Mouse (Mus musculus): ENCODE measurements around the gene Gucy1b2. TPM values are rescaled to one million over a fixed set of nuclear protein-coding genes. Genes with fewer than 3 reads are reported as not detected.

The Gucy1b2 gene
- polyA plus RNA-seq, 1 experiment, result 0.12 TPM

DNA sequence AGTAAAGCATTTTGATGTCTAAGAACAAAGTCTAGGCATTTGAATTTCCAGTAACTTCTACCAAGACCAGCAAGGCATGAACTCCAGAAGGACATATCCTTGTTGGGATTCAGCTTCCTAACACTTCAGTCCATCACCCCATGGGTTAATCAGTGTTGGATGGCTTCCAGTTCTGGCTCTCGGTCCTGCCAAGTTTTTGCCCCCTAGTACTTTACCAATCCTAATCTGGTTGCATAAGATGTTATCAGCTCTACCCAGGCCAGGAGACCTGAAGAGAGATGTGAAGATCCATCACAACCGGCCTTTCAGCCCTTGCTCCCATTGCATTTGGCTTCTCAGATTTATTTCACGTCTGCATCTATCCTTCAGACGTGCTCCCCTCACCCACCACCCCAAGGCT, 33.8 kb downstream of the Gucy1b2 start:
- TF ChIP-seq CTCF (IDR thresholded peaks at IDR 0.05; ENCODE audit: control insufficient read depth, insufficient read depth, insufficient replicate concordance, low read depth, low read length) (no peak), POLR2A (IDR thresholded peaks at IDR 0.05; ENCODE audit: control insufficient read depth, low read depth, low read length) (no peak)
- H3K4me3 ChIP-seq (ENCODE audit: control insufficient read depth, low read depth, low read length), result no peak overlapping the region
- no peaks in the 10 kb centered on the region for H3K36me3 ChIP-seq (ENCODE audit: control insufficient read depth, insufficient read depth, low read length)
- H3K4me1 ChIP-seq (ENCODE audit: control insufficient read depth, insufficient read depth, low read length), result no peaks in the 10 kb centered on the region
- no peaks in the 10 kb centered on the region for H3K27me3 ChIP-seq (ENCODE audit: control insufficient read depth, insufficient read depth, low read length)
- no peak overlapping the region for H3K27ac ChIP-seq (ENCODE audit: control insufficient read depth, insufficient read depth, low read depth, low read length)

- Histone ChIP-seq H3K27me3 (ENCODE audit: control insufficient read depth, insufficient read depth, low read length) (no peaks in the 10 kb centered on the region), H3K4me3 (ENCODE audit: control insufficient read depth, low read depth, low read length) (no peak overlapping the region), H3K27ac (ENCODE audit: control insufficient read depth, insufficient read depth, low read depth, low read length) (no peak overlapping the region), H3K36me3 (ENCODE audit: control insufficient read depth, insufficient read depth, low read length) (no peaks in the 10 kb centered on the region), H3K4me1 (ENCODE audit: control insufficient read depth, insufficient read depth, low read length) (no peaks in the 10 kb centered on the region)
- TF ChIP-seq POLR2A (IDR thresholded peaks at IDR 0.05; ENCODE audit: control insufficient read depth, low read depth, low read length) (no peak), CTCF (IDR thresholded peaks at IDR 0.05; ENCODE audit: control insufficient read depth, insufficient read depth, insufficient replicate concordance, low read depth, low read length) (no peak)
Observed at GRCm38 (mm10) chr14:62417501-62417900, 38.6 kb downstream of the Gucy1b2 start.

GRCm38 (mm10) chr14:62416742-62417134, 39.4 kb downstream of the Gucy1b2 start:
- no peak overlapping the region for H3K4me3 ChIP-seq (ENCODE audit: control insufficient read depth, low read depth, low read length)
- no peaks in the 10 kb centered on the region for H3K4me1 ChIP-seq (ENCODE audit: control insufficient read depth, insufficient read depth, low read length)
- H3K27me3 ChIP-seq (ENCODE audit: control insufficient read depth, insufficient read depth, low read length), result no peaks in the 10 kb centered on the region
- no peaks in the 10 kb centered on the region for H3K36me3 ChIP-seq (ENCODE audit: control insufficient read depth, insufficient read depth, low read length)
- TF ChIP-seq CTCF (IDR thresholded peaks at IDR 0.05; ENCODE audit: control insufficient read depth, insufficient read depth, insufficient replicate concordance, low read depth, low read length) (no peak), POLR2A (IDR thresholded peaks at IDR 0.05; ENCODE audit: control insufficient read depth, low read depth, low read length) (no peak)
- H3K27ac ChIP-seq (ENCODE audit: control insufficient read depth, insufficient read depth, low read depth, low read length), result no peak overlapping the region

GRCm38 (mm10) chr14:62416007-62416741, 39.9 kb downstream of the Gucy1b2 start:
- Histone ChIP-seq H3K4me1 (ENCODE audit: control insufficient read depth, insufficient read depth, low read length) (no peaks in the 10 kb centered on the region), H3K27ac (ENCODE audit: control insufficient read depth, insufficient read depth, low read depth, low read length) (no peak overlapping the region), H3K36me3 (ENCODE audit: control insufficient read depth, insufficient read depth, low read length) (no peaks in the 10 kb centered on the region), H3K4me3 (ENCODE audit: control insufficient read depth, low read depth, low read length) (no peak overlapping the region), H3K27me3 (ENCODE audit: control insufficient read depth, insufficient read depth, low read length) (no peaks in the 10 kb centered on the region)
- TF ChIP-seq POLR2A (IDR thresholded peaks at IDR 0.05; ENCODE audit: control insufficient read depth, low read depth, low read length) (no peak), CTCF (IDR thresholded peaks at IDR 0.05; ENCODE audit: control insufficient read depth, insufficient read depth, insufficient replicate concordance, low read depth, low read length) (no peak)

- H3K36me3 ChIP-seq (ENCODE audit: control insufficient read depth, insufficient read depth, low read length), result no peaks in the 10 kb centered on the region
- H3K4me1 ChIP-seq (ENCODE audit: control insufficient read depth, insufficient read depth, low read length), result no peaks in the 10 kb centered on the region
- TF ChIP-seq POLR2A (IDR thresholded peaks at IDR 0.05; ENCODE audit: control insufficient read depth, low read depth, low read length) (no peak), CTCF (IDR thresholded peaks at IDR 0.05; ENCODE audit: control insufficient read depth, insufficient read depth, insufficient replicate concordance, low read depth, low read length) (no peak)
- H3K4me3 ChIP-seq (ENCODE audit: control insufficient read depth, low read depth, low read length), result no peak overlapping the region
- no peak overlapping the region for H3K27ac ChIP-seq (ENCODE audit: control insufficient read depth, insufficient read depth, low read depth, low read length)
- H3K27me3 ChIP-seq (ENCODE audit: control insufficient read depth, insufficient read depth, low read length), result no peaks in the 10 kb centered on the region
Observed at GRCm38 (mm10) chr14:62395346-62395745, 60.7 kb downstream of the Gucy1b2 start.

DNA sequence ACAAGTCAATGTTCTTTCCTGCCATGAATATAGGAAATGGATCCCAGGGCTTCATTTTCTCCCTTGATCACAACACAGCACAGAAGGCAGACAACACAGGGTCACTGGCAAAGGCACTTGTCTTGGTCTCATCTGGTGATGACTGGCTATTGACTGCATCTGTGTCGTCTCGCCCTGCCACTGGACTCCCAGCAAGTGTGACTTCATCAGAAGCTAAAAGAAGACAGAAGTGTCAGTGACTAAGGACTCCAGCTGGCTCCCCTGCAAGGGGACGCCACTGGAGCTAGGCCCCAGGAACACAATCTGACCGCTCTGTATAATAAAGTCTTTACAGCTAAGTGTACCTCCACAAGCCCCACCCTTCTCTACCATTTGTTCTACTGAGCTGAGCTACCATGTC, 63.3 kb downstream of the Gucy1b2 start:
- H3K4me1 ChIP-seq (ENCODE audit: control insufficient read depth, insufficient read depth, low read length), result no peaks in the 10 kb centered on the region
- no peak overlapping the region for H3K27ac ChIP-seq (ENCODE audit: control insufficient read depth, insufficient read depth, low read depth, low read length)
- no peaks in the 10 kb centered on the region for H3K27me3 ChIP-seq (ENCODE audit: control insufficient read depth, insufficient read depth, low read length)
- no peaks in the 10 kb centered on the region for H3K36me3 ChIP-seq (ENCODE audit: control insufficient read depth, insufficient read depth, low read length)
- no peak for TF ChIP-seq CTCF (IDR thresholded peaks at IDR 0.05; ENCODE audit: control insufficient read depth, insufficient read depth, insufficient replicate concordance, low read depth, low read length)
- TF ChIP-seq POLR2A (IDR thresholded peaks at IDR 0.05; ENCODE audit: control insufficient read depth, low read depth, low read length), result no peak
- H3K4me3 ChIP-seq (ENCODE audit: control insufficient read depth, low read depth, low read length), result no peak overlapping the region

DNA sequence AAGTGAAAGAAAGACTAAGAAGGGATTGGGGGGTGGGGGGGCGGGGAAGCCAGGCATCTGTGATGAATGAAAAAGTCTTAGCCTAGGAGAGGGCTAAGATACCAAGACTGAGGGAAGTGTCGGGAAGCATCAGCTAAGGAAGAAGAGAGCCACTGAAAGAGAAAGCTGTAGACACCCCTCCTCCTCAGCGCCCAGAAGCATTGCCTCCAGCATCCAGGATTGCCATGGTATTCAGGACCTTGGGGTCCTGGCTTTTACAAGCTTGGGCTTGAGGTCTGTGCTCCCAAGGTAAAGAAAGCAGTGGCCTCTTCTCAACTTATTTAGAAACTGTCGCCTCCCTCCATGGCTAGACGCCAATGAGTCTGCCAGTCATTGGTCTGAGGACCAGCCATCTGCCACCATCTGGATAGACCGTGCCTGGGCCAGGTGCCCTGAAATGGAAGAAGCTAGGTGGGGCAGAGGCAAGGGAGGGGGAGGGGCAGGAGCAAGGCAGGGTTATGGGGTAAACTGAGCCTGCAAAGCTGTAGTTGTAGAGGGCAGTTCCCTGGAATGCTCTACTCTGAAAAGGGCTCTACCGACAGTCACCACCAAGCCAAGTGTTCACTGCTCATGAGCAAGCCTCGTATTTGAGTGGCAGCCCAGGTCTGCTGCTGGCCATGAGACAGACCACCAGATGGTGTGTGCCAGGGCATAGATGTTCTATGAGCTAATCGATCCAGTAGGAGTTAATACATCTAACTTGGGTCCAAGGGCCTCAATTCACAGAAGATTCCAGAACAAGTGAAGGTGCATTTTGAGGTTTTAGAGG, 66.2 kb downstream of the Gucy1b2 start:
- Histone ChIP-seq H3K36me3 (ENCODE audit: control insufficient read depth, insufficient read depth, low read length) (no peaks in the 10 kb centered on the region), H3K27me3 (ENCODE audit: control insufficient read depth, insufficient read depth, low read length) (no peaks in the 10 kb centered on the region), H3K4me1 (ENCODE audit: control insufficient read depth, insufficient read depth, low read length) (no peaks in the 10 kb centered on the region), H3K4me3 (ENCODE audit: control insufficient read depth, low read depth, low read length) (no peak overlapping the region), H3K27ac (ENCODE audit: control insufficient read depth, insufficient read depth, low read depth, low read length) (no peak overlapping the region)
- TF ChIP-seq POLR2A (IDR thresholded peaks at IDR 0.05; ENCODE audit: control insufficient read depth, low read depth, low read length) (no peak), CTCF (IDR thresholded peaks at IDR 0.05; ENCODE audit: control insufficient read depth, insufficient read depth, insufficient replicate concordance, low read depth, low read length) (no peak)
